Mouse (Mus musculus): ENCODE data around the gene Adarb2.

GRCm38 (mm10) chr13:8538481-8538880 lies 335.8 kb downstream of the Adarb2 start:
- TF ChIP-seq CTCF (IDR thresholded peaks at IDR 0.05) (no peak), EP300 (IDR thresholded peaks at IDR 0.05) (no peak)

All from lung, postnatal 0 days (tissue).